In the genomic region with DNA sequence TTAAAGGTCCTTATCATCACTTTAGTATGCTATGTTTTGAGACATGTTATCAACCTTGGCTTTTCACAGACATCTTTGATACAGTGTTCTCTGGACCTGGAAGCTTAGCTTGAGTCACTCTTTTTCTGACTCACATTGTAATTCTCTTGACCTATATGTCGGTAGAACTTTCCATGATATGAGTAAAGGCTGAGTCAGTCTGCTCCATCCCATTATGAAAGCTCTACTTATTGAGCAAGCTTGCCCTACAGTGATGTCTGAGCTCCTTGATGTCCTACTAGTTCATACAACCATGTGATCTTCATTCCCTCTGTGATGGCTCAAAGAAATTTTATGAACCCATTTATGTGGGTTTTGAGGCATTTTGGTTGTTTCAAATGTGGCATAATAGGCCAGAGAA, we compare ENCODE assay signal across 31 mouse cellular contexts.
DNase-seq lines count a peak whose midpoint lies in the region; ATAC-seq and TF ChIP-seq lines count a peak whose summit lies in the region.
"Had no signal": no experiment of that assay in that cellular context is flagged by ENCODE, and none has a peak within 500 bp of the region (broad histone marks: within the 10 kb centered on the region; RNA-seq: fewer than 3 reads in every experiment).

No protein-coding gene starts in this region.

- no peaks in the 10 kb centered on the region for H3K36me3 ChIP-seq in hindbrain, postnatal 0 days (ENCODE audit: insufficient read depth, low read length)
- H3K36me3 ChIP-seq in intestine, embryonic 16.5 days (ENCODE audit: control insufficient read depth, insufficient read depth, low read length): no peaks in the 10 kb centered on the region
- H3K36me3 ChIP-seq: hindbrain, embryonic 12.5 days; stomach, embryonic 15.5 days had no signal

- H3K9ac ChIP-seq in hindbrain, postnatal 0 days (replicated peaks; ENCODE audit: low read length): no peak overlapping the region
- no peak overlapping the region for H3K9ac ChIP-seq in intestine, embryonic 16.5 days (ENCODE audit: low read depth, low read length)
- H3K9ac ChIP-seq: forebrain, embryonic 13.5 days; hindbrain, embryonic 12.5 days; liver, embryonic 13.5 days; stomach, embryonic 15.5 days had no signal

- H3K4me3 ChIP-seq in hindbrain, postnatal 0 days (ENCODE audit: low read length): no peak overlapping the region
- no peak overlapping the region for H3K4me3 ChIP-seq in intestine, embryonic 16.5 days (ENCODE audit: low read length)
- H3K4me3 ChIP-seq: forebrain, embryonic 13.5 days; hindbrain, embryonic 12.5 days; liver, embryonic 13.5 days; stomach, embryonic 15.5 days had no signal

- no peaks in the 10 kb centered on the region for H3K27me3 ChIP-seq in hindbrain, postnatal 0 days (ENCODE audit: insufficient read depth, low read length)
- H3K27me3 ChIP-seq in intestine, embryonic 16.5 days (replicated peaks; ENCODE audit: control insufficient read depth, insufficient read depth, low read length): no peaks in the 10 kb centered on the region
- H3K27me3 ChIP-seq: CH12.LX; forebrain, embryonic 13.5 days; hindbrain, embryonic 12.5 days; liver, embryonic 13.5 days; stomach, embryonic 15.5 days had no signal

- H3K4me1 ChIP-seq in hindbrain, postnatal 0 days (ENCODE audit: insufficient read depth, low read length): no peaks in the 10 kb centered on the region
- H3K4me1 ChIP-seq in intestine, embryonic 16.5 days (ENCODE audit: control insufficient read depth, insufficient read depth, low read length): no peaks in the 10 kb centered on the region
- H3K4me1 ChIP-seq: forebrain, embryonic 13.5 days; hindbrain, embryonic 12.5 days; stomach, embryonic 15.5 days had no signal

- WGBS in hindbrain, postnatal 0 days: 91% methylated on average over 1 of the region's 1 CpGs
- WGBS in intestine, embryonic 16.5 days: 92% methylated on average over 1 of the region's 1 CpGs

- no peak for TF ChIP-seq CTCF in hindbrain, postnatal 0 days (IDR thresholded peaks at IDR 0.05; ENCODE audit: low read depth)

- ATAC-seq in hindbrain, postnatal 0 days: no peak
- ATAC-seq in intestine, embryonic 16.5 days: no peak
- ATAC-seq: activated CD4-positive, CD25-positive, alpha-beta regulatory T cell, adult 4 months; forebrain, embryonic 13.5 days had no signal

- H3K9me3 ChIP-seq in hindbrain, postnatal 0 days (ENCODE audit: low read length): no peaks in the 10 kb centered on the region
- no peaks in the 10 kb centered on the region for H3K9me3 ChIP-seq in intestine, embryonic 16.5 days (ENCODE audit: control insufficient read depth, low read length)
- H3K9me3 ChIP-seq: forebrain, embryonic 13.5 days; hindbrain, embryonic 12.5 days; liver, embryonic 13.5 days; stomach, embryonic 15.5 days had no signal

- DNase-seq in adrenal gland, adult 8-10 months: peak; percentile 13
- DNase-seq in adrenal gland, postnatal 10 days: no peak
- peak; percentile 81 for DNase-seq in Muller cell, postnatal 12 days (ENCODE audit: inconsistent ontology term)
- peak; percentile 59 for DNase-seq in fibroblast of lung, adult 2 months (ENCODE audit: low read depth)
- DNase-seq in urinary bladder, postnatal 25 days (ENCODE audit: low spot score): no peak
- DNase-seq in hindbrain, postnatal 0 days (ENCODE audit: low spot score): no peak
- DNase-seq: adrenal gland, postnatal 14 days; B cell, adult 2 months; cerebellum, adult 18-20 months; cerebellum, postnatal 14 days; gastrocnemius, postnatal 25 days; heart, adult 11 months; heart, postnatal 36 days; kidney, adult 8-10 months; kidney, postnatal 10 days; layer of hippocampus, postnatal 36 days; left cerebral cortex, postnatal 4 days; liver, embryonic 13.5 days; lung, adult 2 months; lung, postnatal 10 days; midbrain, embryonic 14.5 days; right cerebral cortex, postnatal 25 days; thymus, postnatal 14 days had no signal

- no peak overlapping the region for H3K27ac ChIP-seq in hindbrain, postnatal 0 days
- no peak overlapping the region for H3K27ac ChIP-seq in intestine, embryonic 16.5 days (ENCODE audit: low read length)
- H3K27ac ChIP-seq: forebrain, embryonic 13.5 days; hindbrain, embryonic 12.5 days; liver, embryonic 13.5 days; macrophage; stomach, embryonic 15.5 days had no signal

- no peak overlapping the region for H3K4me2 ChIP-seq in hindbrain, postnatal 0 days (ENCODE audit: low read depth, low read length)
- no peak overlapping the region for H3K4me2 ChIP-seq in intestine, embryonic 16.5 days (ENCODE audit: low read depth, low read length)
- H3K4me2 ChIP-seq: forebrain, embryonic 13.5 days; heart, embryonic 11.5 days; hindbrain, embryonic 12.5 days; liver, embryonic 13.5 days; stomach, embryonic 15.5 days had no signal

Comparison
In these comparisons a context has a peak if more than half of its experiments do, and no peak if none do; other contexts are left out.
1. DNase-seq: peak in adrenal gland, adult 8-10 months (single experiment), Muller cell, postnatal 12 days (single experiment) and fibroblast of lung, adult 2 months (single experiment); none in adrenal gland, postnatal 10 days (single experiment), urinary bladder, postnatal 25 days (single experiment) and hindbrain, postnatal 0 days (single experiment).